Mouse (Mus musculus) erythroblast, embryonic 14.5 days (primary cell): ENCODE measurements around the gene Gm48551.

Source experiments
- GATA1 ChIP-seq: IDR thresholded peaks from 2 replicates; pipeline ENCODE4 v1.6.1; 2012; ENCODE audit warnings: low read length, inconsistent platforms, mixed read lengths
- TAL1 ChIP-seq: IDR thresholded peaks from 3 replicates; pipeline ENCODE4 v1.6.1; 2012; ENCODE audit warnings: low read length, inconsistent platforms, mixed read lengths

- no peak for TF ChIP-seq TAL1
- TF ChIP-seq GATA1: no peak
Observed at GRCm38 (mm10) chr10:81385603-81386306, 1.5 kb downstream of the Gm48551 start.
